Mouse (Mus musculus) embryonic fibroblast, embryonic 13.5 days (primary cell): ENCODE data around the gene Ntrk1.

Experiments
- CTCF ChIP-seq: IDR thresholded peaks from 2 replicates; pipeline ENCODE4 v1.5.1; 2011; ENCODE audit warnings: mild to moderate bottlenecking, control low read depth, low read length, moderate library complexity, borderline replicate concordance; ENCODE audit not compliant: insufficient read depth
- POLR2A ChIP-seq: IDR thresholded peaks from 2 replicates; pipeline ENCODE4 v1.6.1; 2011; ENCODE audit warnings: low read depth, mild to moderate bottlenecking, control low read depth, low read length, moderate library complexity

GRCm38 (mm10) chr3:87728696-87729095 lies 66.3 kb downstream of the Ntrk1 start:
- no peak for TF ChIP-seq CTCF
- no peak for TF ChIP-seq POLR2A
